Mouse (Mus musculus) thymus, postnatal 14 days (tissue): ENCODE results near the gene Haus3.

Source experiments
- DNase-seq: peaks from one replicate; pipeline ENCODE4 v3.0.0; 2021

The Haus3 gene

DNA sequence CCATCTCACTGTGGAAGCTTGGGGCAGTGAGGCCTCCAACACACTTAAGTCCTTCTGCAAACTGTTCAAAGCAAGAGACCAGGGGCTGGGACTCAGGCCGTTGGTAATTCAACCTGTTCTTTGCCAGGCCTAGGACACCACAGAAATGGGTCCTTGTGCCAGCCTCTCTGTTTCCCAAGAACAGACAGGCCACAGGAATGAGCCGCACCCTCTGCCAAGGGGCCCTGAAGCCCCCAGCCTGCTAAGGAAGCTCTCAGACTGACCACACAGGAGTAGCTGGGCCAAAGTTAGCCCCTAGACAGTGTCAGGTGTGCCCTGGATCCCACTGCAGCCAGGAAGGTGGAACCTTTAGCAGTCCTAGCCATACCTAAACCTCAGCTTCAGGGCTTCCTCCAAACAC lies 17.1 kb upstream of the Haus3 start:
- no peak for DNase-seq

GRCm38 (mm10) chr5:34185791-34186190 lies 16.5 kb upstream of the Haus3 start:
- DNase-seq: no peak

GRCm38 (mm10) chr5:34185051-34185580 lies 15.8 kb upstream of the Haus3 start:
- no peak for DNase-seq

- no peak for DNase-seq
Measured at GRCm38 (mm10) chr5:34183976-34184375, 14.6 kb upstream of the Haus3 start.

GRCm38 (mm10) chr5:34183156-34183880 lies 14.0 kb upstream of the Haus3 start:
- DNase-seq: no peak

GRCm38 (mm10) chr5:34182486-34182885 lies 13.2 kb upstream of the Haus3 start:
- DNase-seq: no peak

DNA sequence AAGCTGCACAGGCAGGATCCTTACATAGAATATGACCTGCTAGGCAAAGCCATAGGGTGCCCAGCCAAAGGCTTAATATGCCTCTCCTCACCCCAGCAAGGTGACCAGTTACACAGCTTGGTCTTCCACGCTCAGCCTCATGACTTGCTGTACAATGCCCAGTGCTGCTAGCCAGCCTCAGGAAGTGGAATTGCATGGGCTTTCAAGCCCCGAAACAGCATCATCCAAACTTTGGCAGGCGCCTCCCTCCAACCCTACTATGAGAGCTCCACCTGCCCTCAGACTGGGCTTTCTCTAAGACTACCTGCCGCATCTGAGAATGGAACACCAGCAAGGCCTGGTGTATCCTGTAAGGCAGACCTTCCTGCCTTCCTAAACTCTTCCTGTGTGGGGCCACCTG lies 8.5 kb upstream of the Haus3 start:
- no peak for DNase-seq

DNA sequence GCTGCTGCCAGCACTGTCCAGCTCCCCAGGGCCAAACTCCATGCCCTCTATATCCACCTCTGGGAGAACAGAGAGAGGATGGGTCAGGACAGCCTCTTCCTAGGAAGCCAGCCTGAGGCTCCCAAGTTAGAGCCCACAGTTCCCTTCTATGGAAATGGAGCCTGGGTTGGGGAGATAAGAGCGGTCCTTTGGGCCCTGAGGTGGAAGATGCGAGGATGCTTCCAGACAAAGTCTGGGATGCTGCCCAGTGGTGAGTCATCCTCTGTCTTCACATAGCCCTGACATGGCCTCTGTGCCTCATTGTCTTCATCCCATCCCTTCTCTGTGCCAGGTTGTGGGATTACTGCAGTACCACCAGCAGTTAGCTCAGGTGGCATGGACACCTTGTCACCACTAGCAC lies 7.8 kb upstream of the Haus3 start:
- peak; percentile 3 for DNase-seq

DNA sequence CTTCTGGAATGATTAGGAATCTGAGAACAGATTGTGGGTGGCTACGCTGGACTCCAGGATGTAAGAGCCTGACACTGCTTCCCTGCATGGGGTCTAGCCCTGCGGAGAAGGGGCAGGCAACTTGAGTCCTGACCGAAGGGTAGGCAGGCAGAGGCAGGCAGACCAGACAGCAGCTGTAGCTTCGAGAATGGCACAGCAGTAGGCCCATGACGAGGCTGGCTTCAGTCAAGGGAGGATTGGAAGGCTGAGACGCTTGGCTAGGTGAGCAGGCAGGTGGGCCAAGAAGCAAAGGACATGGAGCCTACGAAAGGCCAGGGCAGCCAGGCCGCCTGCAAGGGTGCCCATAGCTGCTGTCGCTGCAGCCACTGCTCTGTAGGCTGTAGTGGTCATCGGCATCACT lies 7.4 kb upstream of the Haus3 start:
- no peak for DNase-seq

- DNase-seq: peak; percentile 5
Measured at GRCm38 (mm10) chr5:34175403-34175694, 6.0 kb upstream of the Haus3 start.

DNA sequence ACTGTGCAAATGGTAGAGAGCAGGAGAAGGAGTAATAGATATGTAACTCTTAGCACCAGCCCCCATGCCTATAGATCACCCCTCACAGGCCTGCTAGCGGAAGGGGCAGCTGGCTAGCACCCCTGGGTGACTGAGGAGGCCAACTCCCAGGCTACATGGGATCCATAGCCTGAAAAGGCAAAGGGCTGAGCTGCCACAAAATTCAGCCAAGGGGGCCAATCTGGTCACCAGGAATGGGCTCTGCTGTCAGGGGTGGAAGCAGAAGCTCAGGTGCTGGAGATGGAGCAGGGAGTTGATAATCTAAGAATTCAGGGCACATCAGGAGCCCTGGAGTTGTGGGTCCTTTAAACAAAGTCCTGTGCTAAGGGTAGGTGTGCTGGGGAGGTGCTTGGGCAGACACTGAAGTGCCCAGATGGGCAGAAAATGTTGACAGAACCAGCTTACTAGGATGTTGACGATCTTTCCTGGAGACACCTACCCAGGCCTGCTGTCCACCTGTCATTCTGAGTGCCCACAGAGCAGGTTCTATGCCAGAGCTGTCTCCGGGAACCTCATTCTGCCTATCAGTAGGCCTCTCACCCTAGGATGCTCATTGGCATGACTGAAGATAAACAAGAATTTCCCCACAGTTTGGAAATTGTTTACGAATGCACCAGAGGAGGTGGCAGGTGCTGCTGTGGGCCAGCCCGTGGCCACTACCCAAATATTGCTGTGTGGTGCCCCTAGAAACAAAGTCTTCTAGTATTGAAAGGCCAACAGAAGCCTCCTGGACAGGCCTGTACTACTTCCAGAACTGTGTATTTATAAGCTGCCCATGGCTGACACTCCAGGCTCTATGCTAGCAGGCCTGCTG lies 5.4 kb upstream of the Haus3 start:
- DNase-seq: no peak

DNA sequence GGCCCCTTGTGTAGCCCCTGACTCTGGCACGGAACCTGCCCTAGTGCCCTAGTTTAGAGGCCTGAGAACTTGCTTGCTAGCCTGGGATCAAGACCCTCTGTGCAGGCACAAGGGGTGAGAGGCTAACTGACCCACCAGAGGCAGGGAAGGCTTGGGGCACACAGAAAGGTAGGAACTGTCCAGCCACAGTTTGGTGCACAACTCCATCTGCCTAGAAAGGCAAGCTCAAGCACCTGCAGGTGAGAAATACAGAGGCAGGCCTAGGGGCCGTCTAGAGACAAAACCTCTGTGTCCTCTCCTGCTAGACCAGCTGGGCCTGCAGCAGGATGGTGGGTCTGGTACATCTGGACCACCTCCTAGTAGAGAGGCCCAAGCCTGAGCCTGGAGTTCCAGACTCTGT lies 4.7 kb upstream of the Haus3 start:
- no peak for DNase-seq

- DNase-seq: no peak
Measured at GRCm38 (mm10) chr5:34170726-34171125, 1.4 kb upstream of the Haus3 start.

GRCm38 (mm10) chr5:34169954-34170353 lies 627 bp upstream of the Haus3 start:
- no peak for DNase-seq

DNA sequence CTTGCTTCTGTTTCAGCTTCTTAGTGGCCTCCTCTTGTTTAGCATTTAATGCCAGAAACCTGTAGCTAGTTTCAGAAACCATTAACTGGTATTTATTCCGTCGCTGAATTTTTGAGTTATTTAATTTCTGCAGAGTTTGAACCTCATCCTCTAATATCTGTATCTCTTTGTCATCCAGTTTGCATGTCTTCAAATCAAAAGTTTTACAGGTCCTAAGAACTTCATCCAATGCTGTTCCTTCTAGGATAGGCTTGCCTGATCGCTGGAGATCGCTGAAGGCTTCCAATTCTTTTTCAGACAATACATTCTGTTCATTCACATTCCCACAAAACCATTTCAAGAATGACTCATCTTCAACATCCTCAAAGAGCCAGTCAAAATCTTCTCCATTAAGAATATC lies 1.5 kb downstream of the Haus3 start:
- DNase-seq: no peak

- DNase-seq: no peak
Measured at GRCm38 (mm10) chr5:34165793-34166192, 3.5 kb downstream of the Haus3 start.

- no peak for DNase-seq
Measured at GRCm38 (mm10) chr5:34148476-34148875, 20.9 kb downstream of the Haus3 start.

DNA sequence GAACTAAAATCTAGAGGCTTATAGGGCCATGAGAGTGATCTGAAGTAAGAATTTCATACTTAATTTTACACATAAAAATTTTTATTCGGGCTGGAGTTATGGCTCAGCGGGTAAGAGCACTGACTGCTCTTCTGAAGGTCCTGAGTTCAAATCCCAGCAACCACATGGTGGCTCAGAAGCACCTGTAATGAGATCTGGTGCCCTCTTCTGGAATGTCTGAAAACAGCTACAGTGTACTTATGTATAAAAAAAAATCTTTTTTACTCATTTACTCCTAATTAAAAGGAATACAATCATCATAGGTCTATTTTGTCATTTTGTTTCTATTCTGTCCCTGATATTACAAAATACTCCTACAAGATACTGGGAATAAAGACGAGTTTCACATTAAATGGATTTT lies 21.8 kb downstream of the Haus3 start:
- peak; percentile 33 for DNase-seq

DNA sequence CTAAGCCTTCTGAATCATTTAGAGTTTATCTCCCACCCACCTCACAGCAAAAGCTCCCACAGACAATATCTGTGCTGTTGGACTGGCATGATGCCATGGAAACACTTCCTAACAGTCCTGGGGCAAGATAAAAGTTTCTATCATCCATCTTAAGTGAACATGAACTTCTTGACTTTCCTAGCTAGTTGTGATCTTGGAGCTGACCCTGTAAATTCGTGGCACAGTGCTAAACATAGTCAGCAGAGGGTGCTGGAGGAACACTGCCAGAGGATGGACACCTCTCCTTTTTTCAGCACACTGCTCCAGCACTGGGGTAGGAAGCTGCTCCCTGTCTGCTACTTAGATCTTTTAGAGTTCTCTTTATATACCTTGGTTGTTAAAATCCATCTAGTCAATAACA lies 29.6 kb downstream of the Haus3 start:
- DNase-seq: peak; percentile 72

GRCm38 (mm10) chr5:34132731-34133130 lies 36.6 kb downstream of the Haus3 start:
- no peak for DNase-seq

- no peak for DNase-seq
Measured at GRCm38 (mm10) chr5:34124131-34124530, 45.2 kb downstream of the Haus3 start.

- DNase-seq: no peak
Measured at GRCm38 (mm10) chr5:34119121-34119856, 50.0 kb downstream of the Haus3 start.

- no peak for DNase-seq
Measured at GRCm38 (mm10) chr5:34105681-34106080, 63.6 kb downstream of the Haus3 start.
